Mouse (Mus musculus): ENCODE measurements around the gene Urod. TPM values are rescaled to one million over a fixed set of nuclear protein-coding genes. Genes with fewer than 3 reads are reported as not detected.
A peak's percentile ranks its signal among the peaks of the same experiment; 100 is the strongest.

Urod gene
- total RNA-seq, 4 experiments from 2014 or later: 85.5 to 108 (median 91.8) TPM

DNA sequence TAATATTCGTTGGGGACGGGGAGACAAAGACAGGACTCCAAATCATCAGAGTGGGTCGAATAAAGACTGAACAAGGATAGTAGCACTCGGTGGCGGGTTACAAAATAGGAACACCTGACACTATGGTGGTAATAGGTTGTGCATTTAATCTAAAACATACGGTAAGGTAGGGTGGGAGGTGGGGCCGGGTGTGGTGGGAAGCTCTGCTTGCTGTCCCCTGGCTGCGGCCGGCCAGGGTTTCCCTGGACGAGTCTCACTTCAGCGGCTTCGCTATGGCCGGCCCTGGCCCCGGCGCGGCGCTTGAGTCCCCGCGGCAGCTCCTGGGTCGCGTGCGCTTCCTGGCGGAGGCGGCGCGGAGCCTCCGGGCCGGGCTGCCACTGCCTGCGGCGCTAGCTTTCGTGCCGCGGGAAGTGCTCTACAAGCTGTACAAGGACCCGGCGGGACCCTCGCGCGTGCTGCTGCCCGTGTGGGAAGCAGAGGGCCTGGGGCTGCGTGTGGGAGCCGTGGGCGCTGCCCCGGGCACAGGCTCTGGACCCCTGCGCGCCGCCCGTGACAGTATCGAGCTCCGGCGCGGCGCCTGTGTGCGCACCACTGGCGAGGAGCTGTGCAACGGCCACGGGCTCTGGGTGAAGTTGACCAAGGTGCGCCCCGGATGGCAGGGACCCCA lies 1.1 kb upstream of the Urod start, which contains the start of gene Hectd3:
Hectd3 (plus strand) TSS at position 187 of the 667 bp plus-strand sequence.
- DNase-seq (ENCODE audit: low spot score): peak; percentile 71

DNA sequence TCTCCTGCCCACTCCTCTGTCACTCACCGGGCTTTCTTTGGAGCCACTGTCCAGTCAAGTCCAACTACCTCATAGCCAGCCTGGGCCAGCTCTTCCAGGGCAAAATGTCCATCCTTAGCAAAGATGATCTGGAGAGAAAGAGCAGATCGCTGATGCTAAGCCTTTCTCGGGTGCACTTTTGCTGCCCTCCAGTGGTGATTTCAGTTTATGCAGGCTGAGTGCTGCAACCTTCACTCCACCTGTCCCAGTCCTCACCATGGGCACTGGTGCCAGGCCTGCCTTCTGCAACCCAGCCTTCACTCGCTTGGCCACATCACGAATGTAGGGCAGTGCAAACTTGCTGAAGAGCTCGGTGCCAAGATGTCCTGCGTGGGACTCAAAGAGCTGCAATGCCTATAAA lies 2.8 kb downstream of the Urod start:
- peak; percentile 76 for DNase-seq (ENCODE audit: low spot score)

DNA sequence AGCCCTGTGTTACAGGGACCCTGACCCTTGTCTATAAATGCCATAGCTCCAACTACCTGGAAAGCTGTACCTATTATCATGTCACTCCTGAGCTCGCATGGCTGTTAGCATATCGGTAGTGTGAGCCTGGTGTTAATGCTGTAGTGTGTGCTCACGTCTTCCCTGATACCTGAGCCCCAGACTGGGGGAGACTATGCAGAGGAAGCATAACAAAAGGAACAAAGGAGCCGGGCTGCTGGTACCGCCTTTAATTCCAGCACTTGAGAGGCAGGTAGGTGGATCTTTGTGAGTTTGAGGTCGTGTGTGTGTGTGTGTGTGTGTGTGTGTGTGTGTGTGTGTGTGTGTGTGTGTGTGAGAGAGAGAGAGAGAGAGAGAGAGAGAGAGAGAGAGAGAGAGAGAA lies 4.5 kb downstream of the Urod start:
- DNase-seq (ENCODE audit: low spot score): no peak

DNA sequence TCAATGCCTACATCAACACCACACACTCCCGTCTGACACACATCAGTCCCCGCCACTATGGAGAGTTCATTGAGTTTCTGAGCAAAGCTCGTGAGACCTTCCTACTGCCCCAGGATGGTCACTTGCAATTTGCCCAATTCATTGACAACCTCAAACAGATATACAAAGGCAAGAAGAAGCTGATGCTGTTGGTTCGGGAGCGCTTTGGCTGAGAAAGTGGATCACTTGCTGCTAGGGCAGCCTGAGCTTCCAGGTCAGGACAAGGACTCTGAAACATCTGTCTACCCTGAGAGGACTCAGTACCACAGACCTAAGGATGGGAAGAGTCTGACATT lies 7.1 kb downstream of the Urod start:
- no peak for DNase-seq (ENCODE audit: low spot score)

DNA sequence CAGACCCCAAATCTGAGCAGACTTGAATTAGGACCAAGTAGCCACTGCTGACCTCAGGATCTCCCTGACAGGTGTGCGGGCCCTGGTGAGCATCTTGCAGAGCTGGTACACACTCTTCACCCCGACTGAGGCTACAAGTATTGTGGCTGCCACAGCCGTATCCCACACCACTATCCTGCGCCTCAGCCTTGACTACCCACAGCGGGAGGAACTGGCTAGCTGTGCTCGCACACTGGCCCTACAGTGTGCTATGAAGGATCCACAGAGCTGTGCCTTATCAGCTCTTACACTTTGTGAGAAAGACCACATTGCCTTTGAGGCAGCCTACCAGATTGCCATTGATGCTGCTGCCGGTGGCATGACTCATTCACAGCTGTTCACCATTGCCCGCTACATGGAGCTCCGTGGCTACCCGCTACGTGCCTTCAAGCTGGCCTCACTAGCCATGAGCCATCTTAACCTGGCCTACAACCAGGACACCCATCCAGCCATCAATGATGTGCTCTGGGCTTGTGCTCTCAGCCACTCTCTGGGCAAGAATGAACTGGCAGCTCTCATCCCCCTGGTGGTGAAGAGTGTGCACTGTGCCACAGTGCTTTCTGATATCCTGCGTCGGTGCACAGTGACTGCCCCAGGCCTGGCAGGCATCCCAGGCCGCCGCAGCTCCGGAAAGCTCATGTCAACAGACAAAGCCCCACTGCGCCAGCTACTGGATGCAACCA lies 7.7 kb downstream of the Urod start:
- peak; percentile 41 for DNase-seq (ENCODE audit: low spot score)

DNA sequence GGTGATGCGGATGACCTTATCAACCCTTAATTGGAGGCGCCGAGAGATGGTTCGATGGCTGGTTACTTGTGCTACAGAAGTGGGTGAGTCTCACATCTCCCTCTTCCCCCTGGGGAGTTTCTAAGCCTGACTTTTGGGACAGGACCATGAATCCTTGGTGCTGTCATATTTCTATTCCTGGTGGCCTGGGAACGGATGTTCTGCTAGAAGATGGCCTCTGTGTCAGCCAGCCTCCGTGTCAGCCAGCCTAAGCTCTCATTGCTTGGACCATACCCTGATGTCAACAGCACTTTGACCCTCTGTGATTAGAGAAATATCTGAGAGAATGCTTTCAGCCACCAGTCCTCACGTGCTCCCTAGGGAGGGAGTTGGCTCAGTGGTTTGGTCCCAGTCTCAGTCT lies 8.5 kb downstream of the Urod start:
- DNase-seq (ENCODE audit: low spot score): no peak

DNA sequence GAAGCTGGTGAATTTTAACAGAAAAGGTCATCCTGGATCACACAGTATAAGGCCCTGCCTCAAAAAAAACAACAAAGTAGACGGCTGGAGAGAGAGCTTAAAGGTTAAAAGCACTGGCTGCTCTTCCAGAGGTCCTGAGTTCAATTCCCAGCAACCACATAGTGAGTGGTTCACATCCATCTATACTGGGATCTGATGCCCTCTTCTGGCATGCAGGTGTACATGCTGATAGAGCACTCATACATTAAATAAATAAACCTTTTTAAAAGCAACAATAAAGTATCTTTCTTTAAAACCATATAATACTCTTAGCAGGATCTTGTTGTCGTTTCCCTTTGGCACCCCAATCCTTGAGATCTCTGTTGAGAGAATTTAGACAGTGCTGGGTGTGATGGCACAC lies 17.7 kb downstream of the Urod start:
- DNase-seq (ENCODE audit: low spot score): no peak

DNA sequence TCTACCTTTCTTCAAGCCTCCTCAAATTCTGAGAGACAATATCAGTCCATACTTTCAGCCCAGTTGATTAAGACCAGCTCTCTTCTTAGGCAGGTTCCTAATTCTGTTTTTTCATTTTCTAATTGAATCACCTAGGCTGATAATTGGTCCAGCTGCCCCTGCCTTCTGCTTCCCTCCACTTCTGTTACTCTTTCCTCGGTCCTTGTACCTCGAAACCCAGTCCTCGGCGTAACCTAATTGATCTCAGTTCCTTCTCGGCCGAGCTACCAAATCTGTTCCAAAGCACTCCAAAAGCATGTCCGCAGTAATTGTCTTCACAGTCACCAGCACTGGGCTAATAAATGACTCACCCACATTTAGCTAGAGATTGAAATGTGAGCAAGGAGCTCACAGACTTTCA lies 39.3 kb downstream of the Urod start:
- DNase-seq (ENCODE audit: low spot score): no peak

DNA sequence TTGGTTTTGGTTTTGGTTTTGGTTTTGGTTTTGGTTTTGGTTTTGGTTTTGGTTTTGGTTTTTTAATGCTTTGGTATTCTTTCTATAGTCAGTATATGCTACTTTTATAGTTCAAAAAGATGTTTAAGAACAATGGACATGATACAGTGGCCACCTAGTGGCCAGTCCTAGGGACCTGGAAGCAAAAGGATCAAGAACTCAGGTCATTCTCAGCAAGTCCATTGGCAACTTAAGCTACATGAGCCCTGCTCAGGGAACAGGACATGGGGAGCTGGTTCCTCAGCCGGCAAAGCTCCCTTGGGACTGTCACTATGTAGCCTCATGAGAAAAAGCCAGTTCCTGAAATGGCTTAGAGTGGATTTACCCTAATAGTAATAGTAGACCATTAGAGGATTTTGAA lies 42.6 kb downstream of the Urod start:
- DNase-seq (ENCODE audit: low spot score): no peak

DNA sequence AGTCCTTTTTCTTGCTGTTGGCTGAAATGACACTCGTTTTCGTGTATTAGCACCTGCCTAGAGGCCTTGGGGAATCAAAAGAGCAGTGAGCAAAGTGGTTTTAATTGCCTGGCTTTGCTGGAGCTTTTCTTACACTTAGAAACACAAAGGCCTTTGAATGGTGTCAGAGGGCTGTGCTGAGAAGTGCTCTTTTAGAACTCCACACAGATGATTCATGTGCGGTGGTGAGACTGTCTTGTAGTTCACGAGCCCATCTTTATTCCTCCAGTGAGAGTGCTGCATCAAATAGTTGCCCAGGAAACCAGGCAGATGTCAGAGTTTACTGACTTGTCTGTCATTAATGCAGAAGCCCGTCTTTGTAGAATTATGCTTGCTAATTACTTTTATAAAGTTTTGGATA lies 50.2 kb downstream of the Urod start:
- no peak for DNase-seq (ENCODE audit: low spot score)

DNA sequence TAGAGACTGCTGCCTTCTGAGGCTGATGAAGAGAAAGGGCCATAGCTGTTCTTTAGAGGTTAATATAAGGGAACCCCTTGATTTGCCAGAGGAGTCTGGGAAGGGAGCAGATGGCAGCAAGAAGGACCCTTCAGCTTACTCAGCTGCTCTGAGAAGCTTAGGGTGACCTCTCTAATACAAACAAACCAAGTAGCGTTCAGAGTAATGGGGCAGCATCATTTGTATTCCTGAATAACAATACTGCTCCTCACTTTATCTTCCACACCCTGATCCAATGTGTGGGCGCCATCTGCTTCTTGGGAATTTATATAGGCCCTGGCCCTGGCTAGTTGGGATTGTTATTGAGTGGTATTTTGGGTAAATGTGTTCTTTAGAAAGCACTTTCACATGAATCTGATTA lies 51.5 kb downstream of the Urod start:
- DNase-seq (ENCODE audit: low spot score): no peak

Other genes with a start within 250 kb of the Urod start
- 1 to 10 TPM; 4.2 to 8.2 (median 5.4) TPM for gene Toe1, start 186.8 kb downstream of the Urod start, total RNA-seq (2022)
- 1 to 10 TPM in 3 of 4 experiments, under 1 TPM in 1; 0.95 to 1.3 (median 1.1) TPM for gene Mutyh, start 186.7 kb downstream of the Urod start, total RNA-seq (2022)
- 1 to 10 TPM; 2.9 to 6.1 (median 3.9) TPM for gene Hpdl, start 172.7 kb downstream of the Urod start, total RNA-seq (2022)
- 1 to 10 TPM in 1 of 4 experiments, under 1 TPM in 3; 0.82 to 1.4 (median 0.92) TPM for gene Zswim5, start 117.0 kb downstream of the Urod start, total RNA-seq (2022)
- gene Hectd3, start 904 bp upstream of the Urod start, total RNA-seq (2022): 10 to 100 TPM; 16.7 to 20.6 (median 17.7) TPM
- 10 to 100 TPM; 13.5 to 18.2 (median 15.0) TPM for gene Eif2b3, start 25.0 kb upstream of the Urod start, total RNA-seq (2022)
- 1 to 10 TPM in 1 of 4 experiments, under 1 TPM in 3; 0.44 to 1.0 (median 0.58) TPM for gene Ptch2, start 101.7 kb upstream of the Urod start, total RNA-seq (2022)
- gene Btbd19, start 131.3 kb upstream of the Urod start, total RNA-seq (2022): 1 to 10 TPM; 1.8 to 3.5 (median 2.4) TPM
- gene Tctex1d4, start 132.4 kb upstream of the Urod start, total RNA-seq (2022): under 1 TPM in 1 of 4 experiments, not detected in 3; 0.40 TPM
- 1 to 10 TPM; 1.2 to 1.8 (median 1.6) TPM for gene Plk3, start 139.6 kb upstream of the Urod start, total RNA-seq (2022)
- 100 to 1,000 TPM; 504 to 617 (median 566) TPM for gene Rps8, start 161.8 kb upstream of the Urod start, total RNA-seq (2022)
- under 1 TPM in 2 of 4 experiments, not detected in 2; 0.32 to 0.53 TPM for gene Kif2c, start 188.2 kb upstream of the Urod start, total RNA-seq (2022)

Measured in heart, adult 8-10 months (tissue).